Mouse (Mus musculus) lung, postnatal 0 days (tissue): ENCODE measurements around the gene Lrrc31.

Experiments
- CTCF ChIP-seq: IDR thresholded peaks from 2 replicates; pipeline ENCODE4 v1.5.1; 2016; ENCODE audit warnings: antibody characterized with exemption, mild to moderate bottlenecking
- EP300 ChIP-seq: IDR thresholded peaks from 2 replicates; pipeline ENCODE4 v1.6.1; 2016; ENCODE audit warnings: antibody characterized with exemption, mild to moderate bottlenecking, control low read depth

DNA sequence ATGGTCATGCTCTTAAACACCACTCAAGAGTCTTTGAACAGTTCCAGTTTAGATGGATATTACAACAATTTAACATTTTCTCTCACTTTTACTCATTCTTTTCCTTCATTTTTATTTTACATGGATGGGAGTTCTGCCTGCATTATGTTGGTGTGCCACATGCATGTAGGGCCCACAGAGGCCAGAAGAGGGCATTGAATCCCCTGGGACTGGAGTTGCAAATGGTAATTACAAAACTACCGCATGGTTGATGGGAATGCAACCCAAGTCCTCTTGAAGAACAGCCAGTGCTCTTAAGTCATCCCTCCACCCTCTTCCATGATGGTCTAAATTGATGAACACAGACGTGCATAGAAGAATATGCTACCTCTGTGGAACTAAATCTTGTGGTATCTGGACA is 22.8 kb upstream of the Lrrc31 start:
- TF ChIP-seq CTCF (no peak), EP300 (no peak)
